Mouse (Mus musculus) G1E (cell line): Measurements from ENCODE around the gene Gmds. TPM values are rescaled to one million over a fixed set of nuclear protein-coding genes. Genes with fewer than 3 reads are reported as not detected.

Experiments used
- ATAC-seq: 2 replicates; pipeline ENCODE4 v1.8.0; 2016; ENCODE audit warnings: mild to moderate bottlenecking; ENCODE audit not compliant: insufficient number of reproducible peaks, poor library complexity, low FRiP score, severe bottlenecking; ENCODE audit errors: extremely low read depth
- DNase-seq: peaks from one replicate; pipeline ENCODE4 v3.0.0; 2012; ENCODE audit warnings: low spot score
- H3K27me3 ChIP-seq: 2 replicates; pipeline ENCODE4 v1.6.1; 2012; ENCODE audit warnings: mild to moderate bottlenecking, low read length, inconsistent platforms; ENCODE audit not compliant: insufficient read depth
- H3K36me3 ChIP-seq: replicated peaks from 2 replicates; pipeline ENCODE3; 2012; ENCODE audit warnings: mild to moderate bottlenecking, inconsistent platforms
- H3K4me1 ChIP-seq: 2 replicates; pipeline ENCODE4 v1.6.1; 2012; ENCODE audit warnings: low read depth, low read length, inconsistent platforms, mixed read lengths; ENCODE audit not compliant: insufficient read depth
- H3K4me3 ChIP-seq: 2 replicates; pipeline ENCODE4 v1.5.1; 2012; ENCODE audit warnings: low read depth, mild to moderate bottlenecking, inconsistent platforms, low read length, moderate library complexity, mixed read lengths
- H3K9me3 ChIP-seq: replicated peaks from 2 replicates; pipeline ENCODE4 v1.6.1; 2012; ENCODE audit warnings: inconsistent platforms
- CTCF ChIP-seq: IDR thresholded peaks from 2 replicates; pipeline ENCODE4 v1.5.1; 2012; ENCODE audit warnings: low read depth, low read length, inconsistent platforms, mixed read lengths
- GATA1 ChIP-seq: IDR thresholded peaks from 2 replicates; pipeline ENCODE4 v1.6.1; 2012; ENCODE audit warnings: borderline replicate concordance, low read length, inconsistent platforms, mixed read lengths
- GATA2 ChIP-seq: IDR thresholded peaks from 2 replicates; pipeline ENCODE4 v1.6.1; 2012; ENCODE audit warnings: low read depth, low read length, inconsistent platforms, borderline replicate concordance
- POLR2AphosphoS5 ChIP-seq: IDR thresholded peaks from 2 replicates; pipeline ENCODE4 v1.6.1; 2012; ENCODE audit warnings: low read depth, low read length, inconsistent platforms; ENCODE audit not compliant: insufficient replicate concordance
- TAL1 ChIP-seq: conservative IDR thresholded peaks from 2 replicates; pipeline ENCODE4 v1.6.1; 2012; ENCODE audit warnings: low read depth, low read length, inconsistent platforms, mixed read lengths
- polyA plus RNA-seq: library from polyadenylated mRNA; stranded (reverse); fragments of >175 nt; gene quantifications from 2 replicates; pipeline ENCODE4 v1.2.3, GENCODE M21; 2012
- total RNA-seq, 2 experiments: library from RNA; stranded (forward) in 1 of 2; stranded (reverse) in 1 of 2; fragments of 200-1000 nt in 1 of 2; fragments of >200 nt in 1 of 2; fragmentation: Nextera tagmentation in 1 of 2; gene quantifications; 2 replicates each; pipeline ENCODE4 v1.2.3; 2014 to 2017

The Gmds gene
- total and polyA plus RNA-seq, 3 experiments, result 19.9 to 27.5 (median 22.1) TPM

DNA sequence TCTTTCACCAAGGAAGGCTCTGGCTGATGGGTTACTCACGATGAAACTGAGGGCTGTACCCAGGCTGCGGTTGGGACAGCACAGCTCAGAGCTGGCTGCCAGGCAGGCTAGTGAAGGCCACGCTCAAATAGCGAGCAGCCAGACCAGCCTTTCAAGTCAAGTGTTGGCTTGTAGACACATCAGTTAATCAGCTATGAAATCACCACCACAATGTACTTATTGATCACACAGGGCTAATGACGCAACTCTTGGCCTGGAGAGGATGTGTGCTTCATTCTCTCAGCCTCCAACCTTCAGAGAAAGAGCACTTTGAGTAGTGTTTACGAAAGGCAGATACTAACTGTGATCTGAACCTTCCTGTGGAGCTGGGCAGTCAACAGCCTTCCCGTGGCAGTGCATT, 383.4 kb downstream of the Gmds start:
- no peak for TF ChIP-seq GATA1
- TF ChIP-seq POLR2AphosphoS5, result no peak
- no peak for TF ChIP-seq GATA2
- DNase-seq (no peak), ATAC-seq (no peak)

GRCm38 (mm10) chr13:31944676-31945210, 393.8 kb downstream of the Gmds start:
- no peaks in the 10 kb centered on the region for H3K36me3 ChIP-seq
- TF ChIP-seq TAL1, result no peak
- TF ChIP-seq GATA2, result no peak
- TF ChIP-seq GATA1, result no peak
- H3K4me3 ChIP-seq, result no peak overlapping the region
- H3K9me3 ChIP-seq, result no peaks in the 10 kb centered on the region
- ATAC-seq, result no peak
- H3K27me3 ChIP-seq, result no peaks in the 10 kb centered on the region
- no peak for DNase-seq
- H3K4me1 ChIP-seq, result peaks cover 18% of the 10 kb centered on the region

More for the DNA sequence above, 383.4 kb downstream of the Gmds start:
- H3K9me3 ChIP-seq, result no peaks in the 10 kb centered on the region
- no peaks in the 10 kb centered on the region for H3K36me3 ChIP-seq
- peaks cover 4% of the 10 kb centered on the region for H3K4me1 ChIP-seq
- no peaks in the 10 kb centered on the region for H3K27me3 ChIP-seq
- H3K4me3 ChIP-seq, result no peak overlapping the region

DNA sequence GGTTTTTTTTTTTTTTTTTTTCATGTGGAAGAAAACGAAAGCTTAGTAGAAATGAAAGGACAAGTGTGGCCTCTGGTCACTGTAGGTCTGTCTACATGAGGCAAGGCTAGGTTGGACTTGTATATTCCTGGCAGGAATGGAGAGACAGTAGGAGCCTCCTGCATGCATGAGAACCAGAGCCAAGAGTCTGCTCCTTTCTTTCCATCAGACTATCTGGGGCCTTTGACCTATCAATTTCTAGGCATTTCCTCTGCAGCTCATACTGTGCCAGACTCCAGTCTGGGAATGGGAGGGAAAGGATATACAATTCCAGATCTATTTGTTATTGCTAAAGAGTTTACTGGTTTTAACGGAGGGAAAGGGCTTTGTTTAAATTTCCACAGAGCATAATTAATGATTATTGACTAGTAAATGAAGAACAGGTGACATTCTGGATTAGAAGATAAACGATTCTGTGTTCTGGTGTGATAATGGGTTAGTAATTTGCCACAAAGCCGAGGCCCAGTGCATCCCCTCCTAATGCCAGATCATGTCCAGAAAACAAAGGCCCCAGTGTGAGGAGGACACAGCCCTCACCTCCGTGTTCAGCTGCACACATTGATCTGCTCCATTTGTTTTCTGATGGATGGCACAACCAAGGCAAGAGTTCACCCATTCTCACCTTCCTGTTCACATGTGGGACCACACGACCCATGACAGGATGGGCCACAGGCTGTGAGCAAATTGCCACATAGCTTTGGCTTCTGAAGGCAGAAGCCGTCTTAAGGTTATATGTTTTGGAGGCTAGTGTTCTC, 394.9 kb downstream of the Gmds start:
- Histone ChIP-seq H3K4me3 (peak overlapping the region; percentile 33; the same call in 1 of the 2 replicates), H3K36me3 (peaks cover 2% of the 10 kb centered on the region), H3K9me3 (no peaks in the 10 kb centered on the region), H3K4me1 (peaks cover 23% of the 10 kb centered on the region), H3K27me3 (no peaks in the 10 kb centered on the region)
- ATAC-seq, result no peak
- DNase-seq, result no peak
- TF ChIP-seq GATA1 (no peak), GATA2 (no peak), POLR2AphosphoS5 (no peak), CTCF (no peak)

DNA sequence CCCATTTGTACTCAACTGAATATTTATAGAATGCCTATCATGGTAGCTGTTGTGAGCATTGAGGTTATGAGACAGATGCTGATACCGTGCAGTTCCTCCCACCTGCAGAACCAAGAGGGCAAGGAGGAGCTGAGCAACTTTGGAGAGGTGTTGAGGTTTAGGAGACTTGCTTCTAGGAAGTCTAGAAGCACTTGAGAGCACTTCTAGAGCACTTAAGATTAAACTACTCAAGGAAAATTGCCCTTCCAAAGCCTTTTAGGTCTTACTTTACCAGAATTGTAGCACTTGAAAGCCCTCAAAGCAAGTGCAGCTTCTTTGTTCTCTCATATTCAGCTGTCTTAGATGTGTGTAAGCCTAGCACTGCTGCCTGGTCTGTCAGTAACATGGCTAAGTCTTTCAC, 409.2 kb downstream of the Gmds start:
- TF ChIP-seq CTCF, result no peak
- TF ChIP-seq GATA2, result no peak
- no peak for TF ChIP-seq TAL1
- TF ChIP-seq POLR2AphosphoS5, result no peak
- TF ChIP-seq GATA1, result no peak

GRCm38 (mm10) chr13:31926599-31926998, 411.9 kb downstream of the Gmds start:
- H3K4me3 ChIP-seq, result no peak overlapping the region
- no peak for DNase-seq
- H3K27me3 ChIP-seq, result no peaks in the 10 kb centered on the region
- TF ChIP-seq CTCF (no peak), POLR2AphosphoS5 (no peak), TAL1 (no peak), GATA1 (no peak)
- no peaks in the 10 kb centered on the region for H3K36me3 ChIP-seq
- H3K4me1 ChIP-seq, result peaks cover 55% of the 10 kb centered on the region
- no peaks in the 10 kb centered on the region for H3K9me3 ChIP-seq
- no peak for ATAC-seq

More for the DNA sequence above, 409.2 kb downstream of the Gmds start:
- no peak overlapping the region for H3K4me3 ChIP-seq
- H3K36me3 ChIP-seq, result no peaks in the 10 kb centered on the region
- ATAC-seq (no peak), DNase-seq (no peak)
- H3K27me3 ChIP-seq, result no peaks in the 10 kb centered on the region
- H3K9me3 ChIP-seq, result no peaks in the 10 kb centered on the region
- H3K4me1 ChIP-seq, result peaks cover 39% of the 10 kb centered on the region

DNA sequence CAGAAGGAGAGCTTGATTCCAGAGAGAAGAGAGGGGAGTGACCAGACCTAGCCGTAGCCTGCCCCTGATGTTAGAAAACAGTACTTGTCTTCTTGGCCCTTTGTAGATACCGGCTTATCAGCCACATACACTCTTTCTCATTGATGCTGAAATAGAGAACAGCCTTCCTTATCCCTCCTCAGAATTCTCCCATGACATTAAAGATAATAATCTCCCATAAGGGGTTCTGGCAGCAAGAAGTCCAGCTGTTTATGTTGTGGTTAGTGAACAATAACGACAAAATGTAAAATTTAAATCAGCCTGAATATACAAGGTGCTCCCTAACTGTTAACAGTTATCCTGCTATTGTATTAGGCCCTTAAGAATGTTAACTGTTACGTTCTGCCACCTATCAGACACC, 414.0 kb downstream of the Gmds start:
- peak; percentile 41 for DNase-seq
- ATAC-seq, result peak; percentile 92
- TF ChIP-seq CTCF (no peak), TAL1 (peak; percentile 71)

GRCm38 (mm10) chr13:31919716-31920115, 418.8 kb downstream of the Gmds start:
- Histone ChIP-seq H3K27me3 (no peaks in the 10 kb centered on the region), H3K4me3 (no peak overlapping the region), H3K36me3 (no peaks in the 10 kb centered on the region), H3K9me3 (no peaks in the 10 kb centered on the region), H3K4me1 (peaks cover 38% of the 10 kb centered on the region)
- no peak for DNase-seq
- ATAC-seq, result no peak
- TF ChIP-seq GATA1 (no peak), CTCF (no peak), TAL1 (no peak), GATA2 (no peak), POLR2AphosphoS5 (no peak)

More for the DNA sequence above, 414.0 kb downstream of the Gmds start:
- no peaks in the 10 kb centered on the region for H3K27me3 ChIP-seq
- H3K4me3 ChIP-seq, result peak overlapping the region; percentile 45; the same call in 1 of the 2 replicates
- no peaks in the 10 kb centered on the region for H3K36me3 ChIP-seq
- peaks cover 53% of the 10 kb centered on the region for H3K4me1 ChIP-seq
- no peaks in the 10 kb centered on the region for H3K9me3 ChIP-seq
